Mouse (Mus musculus): ENCODE data around the gene Ccdc39. TPM values are rescaled to one million over a fixed set of nuclear protein-coding genes. Genes with fewer than 3 reads are reported as not detected.

The Ccdc39 gene
- polyA plus RNA-seq (2017; shearing (Covaris generic)) = 0.19 TPM

GRCm38 (mm10) chr3:33843801-33844632 lies at the start of gene Ccdc39:
TSS of gene Ccdc39 (minus strand) at chr3:33844310.

GRCm38 (mm10) chr3:33799617-33800512 lies 44.2 kb downstream of the Ccdc39 start, which contains the start of gene Ttc14:
TSS of gene Ttc14 (plus strand) at chr3:33799832.

Other genes starting within 250 kb of the Ccdc39 start
- 167 TPM for gene Ttc14, start 44.5 kb downstream of the Ccdc39 start, polyA plus RNA-seq (2017; shearing (Covaris generic))
- 51.9 TPM for gene Fxr1, start 175.6 kb upstream of the Ccdc39 start, polyA plus RNA-seq (2017; shearing (Covaris generic))
- gene Dnajc19, start 237.0 kb upstream of the Ccdc39 start, polyA plus RNA-seq (2017; shearing (Covaris generic)) = 83.1 TPM